Mouse (Mus musculus): ENCODE results near the gene Bach2.

DNA sequence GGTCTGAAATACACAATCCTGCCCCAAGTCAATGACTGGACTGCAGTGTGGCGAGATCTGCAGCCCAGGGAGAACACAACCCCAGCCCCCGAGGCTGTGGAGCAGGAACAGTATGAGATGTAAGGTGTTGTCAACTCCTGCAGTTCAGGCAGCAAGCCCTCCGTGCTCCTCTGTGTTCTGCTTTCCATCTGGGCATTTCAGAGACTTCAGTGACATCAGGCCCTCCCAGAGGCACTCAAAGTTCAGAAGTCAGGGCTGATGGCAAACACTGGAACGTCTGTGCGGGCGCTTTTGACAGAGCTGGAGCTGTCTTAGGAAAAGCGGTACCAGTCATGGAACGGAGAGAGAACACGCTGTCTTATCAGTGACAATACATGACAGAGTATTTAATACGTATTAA, 4.9 kb downstream of the Bach2 start:
- TF ChIP-seq CTCF (conservative IDR thresholded peaks at IDR 0.05; ENCODE audit: low read length) (no peak), POU5F1 (IDR thresholded peaks at IDR 0.05; ENCODE audit: borderline replicate concordance, low read length) (no peak), NANOG (IDR thresholded peaks at IDR 0.05; ENCODE audit: borderline replicate concordance, low read length) (no peak)

Measured in E14TG2a.4 (cell line).